Mouse (Mus musculus) liver, embryonic 14.5 days (tissue): Measurements from ENCODE around the gene Ccdc191.

ENCODE experiments used
- CTCF ChIP-seq: IDR thresholded peaks from 2 replicates; pipeline ENCODE4 v1.5.1; 2016; ENCODE audit warnings: antibody characterized with exemption, low read depth, control low read depth
- EP300 ChIP-seq: IDR thresholded peaks from 2 replicates; pipeline ENCODE4 v1.6.1; 2016; ENCODE audit warnings: antibody characterized with exemption, low read depth

DNA sequence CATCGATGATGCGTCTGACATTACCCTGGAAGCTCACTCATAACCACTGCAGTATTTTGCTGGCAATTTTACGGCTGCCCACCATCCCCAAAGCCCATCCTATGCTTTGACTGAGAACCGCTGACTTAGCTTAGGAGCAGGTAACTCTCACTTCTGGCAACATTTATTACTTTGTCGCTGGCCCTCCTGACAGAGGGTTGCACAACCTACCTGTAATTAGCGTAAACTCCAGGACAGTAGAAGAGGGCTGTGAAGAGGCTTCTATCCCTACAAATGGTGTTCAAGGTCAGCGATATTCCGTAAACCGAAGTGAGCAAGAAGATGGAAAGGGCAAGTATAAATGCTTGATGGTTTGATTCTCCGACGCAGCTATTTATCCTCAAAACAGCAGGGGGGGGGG is 81.6 kb downstream of the Ccdc191 start:
- no peak for TF ChIP-seq CTCF
- no peak for TF ChIP-seq EP300
